Mouse (Mus musculus): ENCODE measurements around the gene Flt3. TPM values are rescaled to one million over a fixed set of nuclear protein-coding genes. Genes with fewer than 3 reads are reported as not detected.
A peak's percentile ranks its signal among the peaks of the same experiment; 100 is the strongest.

Flt3 gene
- total RNA-seq, 2 experiments from 2014 or later = 8.1 to 14.1 TPM

DNA sequence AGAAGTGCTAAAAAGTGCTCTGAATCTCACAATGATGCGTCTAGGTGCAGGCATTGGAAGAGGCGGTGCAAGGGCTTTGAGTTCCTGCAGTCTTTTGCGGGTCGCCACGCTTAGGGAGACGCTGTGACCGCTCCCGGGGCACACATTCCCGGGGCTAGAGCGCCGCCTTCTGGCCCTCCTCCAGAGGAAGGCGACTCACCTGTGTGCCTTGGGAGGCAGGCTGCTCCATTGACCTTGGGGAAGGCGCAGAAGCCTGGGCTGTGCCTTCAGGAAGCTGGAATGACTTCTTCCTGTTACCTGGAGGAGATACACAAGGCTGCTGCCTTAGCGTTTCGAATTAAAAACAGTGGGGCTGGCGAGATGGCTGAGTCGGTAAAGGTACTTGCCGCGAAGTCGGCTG lies 106.2 kb downstream of the Flt3 start:
- no peak for ATAC-seq (ENCODE audit: poor library complexity, severe bottlenecking)

DNA sequence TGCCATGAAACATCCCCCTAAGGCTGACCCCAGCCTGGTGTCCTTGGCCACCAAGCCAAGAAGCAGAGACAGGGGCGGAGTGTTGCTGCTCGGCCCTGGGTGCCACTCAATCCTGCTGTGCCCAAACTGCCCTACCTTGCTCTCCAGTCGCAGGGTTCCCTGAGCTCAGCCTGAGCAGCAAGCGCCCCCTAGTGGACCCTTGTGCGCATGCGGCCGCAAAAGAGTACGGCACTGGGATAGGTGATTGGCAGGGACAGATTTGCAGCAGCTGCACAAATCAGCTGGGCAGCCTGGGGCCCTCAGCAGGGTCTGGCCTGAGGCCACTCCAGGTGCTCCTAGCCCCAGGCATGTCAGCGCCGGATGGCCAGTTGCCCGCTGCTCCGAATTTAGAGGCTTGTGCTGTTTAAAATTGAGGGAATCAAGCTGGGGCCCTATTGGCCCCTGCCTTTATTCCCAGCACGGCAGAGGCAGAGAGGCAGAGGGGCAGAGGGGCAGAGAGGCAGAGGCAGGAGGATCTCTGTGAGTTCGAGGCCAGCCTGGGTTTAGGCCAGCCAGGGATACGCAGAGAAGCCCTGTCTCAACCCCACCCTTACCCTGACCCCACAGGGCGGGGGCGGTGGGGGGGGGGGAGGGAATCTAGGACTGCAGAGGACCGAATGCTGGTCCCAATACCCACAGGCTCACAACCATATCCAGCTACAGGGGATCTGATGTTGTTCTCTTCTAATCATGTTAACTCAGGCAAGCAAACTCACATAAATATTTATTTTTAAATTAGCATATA lies 107.0 kb downstream of the Flt3 start:
- ATAC-seq (ENCODE audit: poor library complexity, severe bottlenecking) = peak; percentile 94

DNA sequence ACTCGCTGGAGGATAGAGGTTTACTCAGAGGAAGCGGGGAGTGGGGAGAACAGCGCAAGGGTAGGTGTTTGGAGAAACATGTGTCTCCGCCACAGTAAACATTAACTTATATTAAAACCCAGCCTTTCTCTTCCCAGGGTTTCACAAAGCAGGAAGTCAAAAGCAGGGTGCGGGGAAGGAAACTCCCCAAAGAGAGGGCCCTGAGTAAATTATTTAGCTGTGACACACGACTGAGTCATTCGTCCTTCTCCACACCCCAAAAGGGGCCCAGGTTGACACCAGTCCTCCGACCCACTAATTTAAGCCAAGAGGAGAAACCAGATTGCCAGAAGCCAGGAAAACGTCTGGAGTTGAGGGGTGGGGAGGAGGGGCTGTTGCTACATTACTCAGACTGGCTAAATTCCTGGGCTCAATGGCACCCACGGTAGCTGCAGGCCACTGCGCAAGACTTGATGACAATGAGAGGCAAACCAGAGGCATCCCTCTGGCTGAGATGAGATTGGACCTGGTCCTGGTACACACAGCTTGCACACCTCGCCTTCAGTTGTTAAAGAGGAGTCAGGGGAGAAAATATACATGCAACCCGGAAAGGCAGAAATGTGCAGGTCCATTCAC lies 107.7 kb downstream of the Flt3 start:
- ATAC-seq (ENCODE audit: poor library complexity, severe bottlenecking) = no peak

DNA sequence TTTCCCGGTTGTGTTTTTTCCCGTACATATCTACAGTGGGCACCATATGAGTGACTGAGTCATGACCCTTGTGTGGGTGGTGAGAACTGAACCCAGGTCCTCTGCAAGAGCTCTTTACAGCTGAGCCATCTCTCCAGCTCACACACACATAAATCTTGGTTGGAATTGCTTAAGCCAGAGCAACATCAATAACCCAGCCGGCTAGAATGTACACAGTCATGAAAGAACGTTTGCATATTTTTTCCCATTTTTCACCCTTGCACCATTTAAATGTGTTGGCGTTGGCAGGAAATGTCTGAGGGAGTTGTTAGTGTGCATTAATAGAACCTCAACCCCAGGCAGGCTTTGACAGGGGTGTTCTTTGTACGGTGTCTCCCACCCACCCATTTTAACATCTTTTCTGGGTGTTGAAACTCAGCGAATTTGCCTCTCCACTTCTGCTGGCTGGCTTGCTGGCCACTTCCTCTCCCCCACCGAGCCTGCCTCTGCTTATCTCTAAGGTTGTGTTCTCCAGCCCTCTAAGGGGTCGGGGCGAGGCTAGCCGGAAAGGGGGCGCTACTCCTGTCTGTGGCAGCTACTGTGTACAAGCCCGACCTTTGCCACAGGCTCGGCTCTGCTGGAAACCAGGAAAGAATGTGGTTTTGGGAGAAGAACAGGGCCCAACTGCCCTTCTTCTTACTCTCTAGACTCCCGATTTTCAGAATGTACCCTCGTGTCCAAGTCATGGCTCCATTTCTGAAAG lies 108.4 kb downstream of the Flt3 start:
- ATAC-seq (ENCODE audit: poor library complexity, severe bottlenecking) = no peak

DNA sequence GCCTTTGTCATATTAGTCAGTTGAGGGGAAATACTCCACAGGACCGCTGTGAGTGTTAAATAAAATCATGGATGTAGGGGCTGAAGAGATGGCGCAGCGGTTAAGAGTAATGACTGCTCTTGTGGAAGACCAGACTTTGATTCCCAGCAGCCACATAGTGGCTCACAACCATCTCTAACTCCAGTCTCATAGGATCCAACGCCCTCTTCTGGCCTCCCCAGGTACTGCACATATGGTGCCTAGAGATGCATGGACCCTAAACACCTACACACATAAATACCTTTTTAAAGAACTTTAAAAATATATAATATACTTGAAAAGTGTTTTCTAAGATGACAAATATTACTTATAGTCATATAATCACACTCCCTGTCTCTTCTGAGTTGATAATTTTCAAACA lies 115.9 kb downstream of the Flt3 start:
- no peak for ATAC-seq (ENCODE audit: poor library complexity, severe bottlenecking)

Other genes with a start within 250 kb of the Flt3 start
- gene Gsx1, start 211.8 kb downstream of the Flt3 start, total RNA-seq (2015) = not detected in 2 replicates
- not detected in 2 replicates for gene Gsx1, start 211.8 kb downstream of the Flt3 start, total RNA-seq (2017)
- gene Pdx1, start 130.5 kb downstream of the Flt3 start, total RNA-seq (2015) = not detected in 2 replicates
- gene Pdx1, start 130.5 kb downstream of the Flt3 start, total RNA-seq (2017) = not detected in 2 replicates
- gene Cdx2, start 93.2 kb downstream of the Flt3 start, total RNA-seq (2015) = not detected in 2 replicates
- gene Cdx2, start 93.2 kb downstream of the Flt3 start, total RNA-seq (2017) = not detected in 2 replicates
- not detected in 2 replicates for gene Urad, start 78.0 kb downstream of the Flt3 start, total RNA-seq (2015)
- not detected in 2 replicates for gene Urad, start 78.0 kb downstream of the Flt3 start, total RNA-seq (2017)
- gene Pan3, start 29.7 kb upstream of the Flt3 start, total RNA-seq (2015) = 265 and 303 TPM in 2 replicates
- gene Pan3, start 29.7 kb upstream of the Flt3 start, total RNA-seq (2017) = 129 and 148 TPM in 2 replicates

Measured in megakaryocyte, adult 5-6 weeks (primary cell).